Mouse (Mus musculus) hindbrain, postnatal 0 days (tissue): Measurements from ENCODE around the gene Spred3. TPM values are rescaled to one million over a fixed set of nuclear protein-coding genes. Genes with fewer than 3 reads are reported as not detected.
"Not testable (repeated sequence)": the region's sequence is repeated elsewhere in the genome, so short reads cannot be mapped to it uniquely, and the experiment has no call there.

Experiments
- ATAC-seq: fragments of 200-750 bp; cut with Nextera tagmentation; 2 replicates; pipeline ENCODE4 v1.8.0; 2017; ENCODE audit warnings: mild to moderate bottlenecking, moderate TSS enrichment, moderate library complexity
- DNase-seq: peaks from one replicate; pipeline ENCODE4 v3.0.0-alpha.2; 2015; ENCODE audit warnings: low spot score
- H3K27ac ChIP-seq: fragments of 300-500 bp; sonication (generic); 2 replicates; pipeline ENCODE4 v1.5.1; 2014; ENCODE audit warnings: mild to moderate bottlenecking
- H3K27me3 ChIP-seq: fragments of 300-500 bp; sonication (generic); 2 replicates; pipeline ENCODE4 v1.6.1; 2014; ENCODE audit warnings: low read length, mixed read lengths; ENCODE audit not compliant: insufficient read depth
- H3K36me3 ChIP-seq: fragments of 300-500 bp; sonication (generic); 2 replicates; pipeline ENCODE4 v1.6.1; 2014; ENCODE audit warnings: low read length, mixed read lengths; ENCODE audit not compliant: insufficient read depth
- H3K4me1 ChIP-seq: fragments of 300-500 bp; sonication (generic); 2 replicates; pipeline ENCODE4 v1.6.1; 2014; ENCODE audit warnings: antibody characterized with exemption, low read length, mixed read lengths; ENCODE audit not compliant: insufficient read depth
- H3K4me2 ChIP-seq: fragments of 300-500 bp; sonication (generic); 2 replicates; pipeline ENCODE4 v1.6.1; 2014; ENCODE audit warnings: low read depth, mild to moderate bottlenecking, low read length, moderate library complexity, mixed read lengths
- H3K4me3 ChIP-seq: fragments of 300-500 bp; sonication (generic); 2 replicates; pipeline ENCODE4 v1.5.1; 2014; ENCODE audit warnings: low read length
- H3K9ac ChIP-seq: fragments of 300-500 bp; sonication (generic); replicated peaks from 2 replicates; pipeline ENCODE4 v1.6.1; 2014; ENCODE audit warnings: mild to moderate bottlenecking, low read length, moderate library complexity, mixed read lengths
- H3K9me3 ChIP-seq: fragments of 300-500 bp; sonication (generic); 2 replicates; pipeline ENCODE4 v1.6.1; 2016; ENCODE audit warnings: low read length, mixed read lengths
- CTCF ChIP-seq: IDR thresholded peaks from 2 replicates; pipeline ENCODE4 v1.5.1; 2016; ENCODE audit warnings: antibody characterized with exemption, control low read depth, low read depth
- WGBS: fragments of 180-500 bp; shearing (Covaris S2); extraction: QIAGEN DNeasy Blood & Tissue Kit; methylation state at CpG from one replicate; pipeline ENCODE4 v1.1.7; 2014; 5-methylcytosine and 5-hydroxymethylcytosine counted together
- polyA plus RNA-seq: library from polyadenylated mRNA; unstranded; fragments of >200 nt; fragmentation: Nextera tagmentation; extraction: Ambion mirVana; gene quantifications from 2 replicates; pipeline ENCODE4 v1.2.1, GENCODE M21; 2015
- total RNA-seq: library from RNA; depleted of rRNA; stranded (reverse); fragments of >200 nt; gene quantifications from 2 replicates; pipeline ENCODE4 v1.2.3, GENCODE M21; 2014; rRNA removed

Gene Spred3
- total RNA-seq (27.4 and 30.8 TPM in 2 replicates), polyA plus RNA-seq (11.1 and 11.2 TPM in 2 replicates)

DNA sequence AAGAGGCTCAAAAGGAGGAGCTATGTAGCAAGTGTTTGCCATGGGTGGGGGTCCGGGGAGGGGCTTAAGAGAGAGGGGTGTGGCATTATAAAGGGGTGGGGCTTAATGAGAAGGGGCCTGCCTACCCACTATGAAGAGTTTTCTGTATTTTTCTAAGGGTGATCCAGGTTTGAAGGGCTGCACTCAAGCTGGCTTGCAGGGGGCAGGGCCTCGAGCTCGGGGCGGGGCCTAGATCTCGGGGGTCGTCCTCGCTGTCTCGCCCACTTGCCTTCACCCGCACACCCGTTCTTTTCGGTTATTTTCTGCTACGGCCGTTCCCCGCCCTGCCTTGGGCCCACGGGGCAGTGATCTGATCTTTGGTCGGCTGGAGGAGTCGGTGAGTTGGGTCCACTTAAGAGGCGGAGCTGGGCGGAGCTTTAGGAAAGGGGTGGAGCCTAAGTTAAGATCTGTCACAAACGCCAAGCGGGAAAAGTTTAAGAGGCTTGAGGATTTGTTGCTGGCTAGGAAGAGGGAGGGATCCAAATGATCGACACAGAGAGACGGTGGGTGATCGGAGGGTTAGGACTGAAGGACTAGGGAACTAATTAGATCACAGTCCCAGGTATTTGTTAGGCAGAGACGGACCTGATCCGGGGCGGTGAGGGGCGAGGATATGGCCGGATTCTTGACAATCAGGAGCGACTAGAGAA lies at the start of gene Spred3, which contains the start of gene Ggn:
TSS of gene Spred3 (minus strand) at position 346 of the 689 bp plus-strand sequence.
TSS of gene Ggn (plus strand) at position 145 of the 689 bp plus-strand sequence.
- WGBS, result under 1% methylated on average over 30 of the region's 30 CpGs
- peak within 1 kb of the TSS; percentile 92 for H3K27ac ChIP-seq

DNA sequence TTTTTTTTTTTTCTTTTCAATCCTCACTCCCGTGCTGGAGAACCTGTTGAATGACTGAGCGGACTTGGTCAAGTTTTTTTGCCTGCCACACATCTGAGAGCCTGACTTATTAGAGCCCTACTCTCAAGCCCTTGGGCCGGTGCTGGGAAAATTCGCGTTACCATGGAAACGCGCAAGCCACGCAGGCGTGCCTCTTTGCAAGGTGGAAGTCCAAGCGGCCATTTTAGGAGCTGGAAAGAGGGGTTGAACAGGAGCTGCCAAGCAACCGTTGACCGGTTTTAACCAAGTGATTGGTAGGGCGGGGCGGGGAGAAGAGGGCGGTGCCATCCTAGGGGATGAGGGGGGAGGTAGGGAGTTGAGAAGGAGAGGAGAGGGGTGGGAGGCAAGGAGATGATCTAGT lies 44.6 kb upstream of the Spred3 start:
- H3K27me3 ChIP-seq, result no peaks in the 10 kb centered on the region
- no peak overlapping the region for H3K4me3 ChIP-seq
- H3K36me3 ChIP-seq, result no peaks in the 10 kb centered on the region
- DNase-seq (peak; percentile 32), ATAC-seq (no peak)
- H3K4me1 ChIP-seq, result no peaks in the 10 kb centered on the region
- no peak for TF ChIP-seq CTCF
- H3K4me2 ChIP-seq, result no peak overlapping the region
- 41% methylated on average over 15 of the region's 15 CpGs for WGBS
- H3K9ac ChIP-seq, result no peak overlapping the region
- H3K9me3 ChIP-seq, result peaks cover under 1% of the 10 kb centered on the region; the same call in 1 of the 2 replicates
- no peak overlapping the region for H3K27ac ChIP-seq

More for the DNA sequence above, at the start of gene Spred3, which contains the start of gene Ggn:
- Histone ChIP-seq H3K27me3 (peaks cover 26% of the 10 kb centered on the region; the same call in 1 of the 2 replicates), H3K9ac (peak within 1 kb of the TSS; percentile 78), H3K9me3 (no peaks in the 10 kb centered on the region), H3K4me3 (peak within 1 kb of the TSS; percentile 80), H3K36me3 (peaks cover 23% of the 10 kb centered on the region), H3K4me1 (peaks cover 12% of the 10 kb centered on the region), H3K4me2 (peak within 1 kb of the TSS; percentile 83)
- DNase-seq, result peak; percentile 80
- no peak for TF ChIP-seq CTCF
- ATAC-seq, result peak; percentile 77

DNA sequence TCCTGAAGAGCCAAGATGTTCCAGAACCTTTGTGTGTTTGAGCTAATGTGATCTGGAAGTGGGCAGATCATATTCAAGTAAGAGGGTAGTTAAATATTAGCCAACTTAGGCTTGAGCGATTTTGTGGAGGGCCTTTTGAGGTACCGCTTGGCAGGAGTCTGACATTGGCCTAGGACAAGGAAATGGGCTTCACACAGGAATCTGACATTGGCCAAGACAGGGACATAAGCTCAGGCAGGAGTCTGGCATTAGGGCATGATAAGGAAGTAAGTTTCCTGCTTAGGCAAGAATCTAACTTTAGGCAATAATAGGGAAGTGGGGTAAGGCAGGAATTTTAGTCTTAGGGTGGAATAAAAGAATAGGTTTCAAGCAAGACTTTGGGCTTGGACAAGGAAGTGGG lies 44.0 kb upstream of the Spred3 start:
- H3K4me3 ChIP-seq, result no peak overlapping the region
- TF ChIP-seq CTCF, result no peak
- no peaks in the 10 kb centered on the region for H3K27me3 ChIP-seq
- no peak overlapping the region for H3K27ac ChIP-seq
- DNase-seq (no peak), ATAC-seq (no peak)
- no peaks in the 10 kb centered on the region for H3K36me3 ChIP-seq
- WGBS, result 58% methylated on average over 2 of the region's 2 CpGs
- H3K9ac ChIP-seq, result no peak overlapping the region
- H3K4me2 ChIP-seq, result no peak overlapping the region
- no peaks in the 10 kb centered on the region for H3K9me3 ChIP-seq
- H3K4me1 ChIP-seq, result no peaks in the 10 kb centered on the region

DNA sequence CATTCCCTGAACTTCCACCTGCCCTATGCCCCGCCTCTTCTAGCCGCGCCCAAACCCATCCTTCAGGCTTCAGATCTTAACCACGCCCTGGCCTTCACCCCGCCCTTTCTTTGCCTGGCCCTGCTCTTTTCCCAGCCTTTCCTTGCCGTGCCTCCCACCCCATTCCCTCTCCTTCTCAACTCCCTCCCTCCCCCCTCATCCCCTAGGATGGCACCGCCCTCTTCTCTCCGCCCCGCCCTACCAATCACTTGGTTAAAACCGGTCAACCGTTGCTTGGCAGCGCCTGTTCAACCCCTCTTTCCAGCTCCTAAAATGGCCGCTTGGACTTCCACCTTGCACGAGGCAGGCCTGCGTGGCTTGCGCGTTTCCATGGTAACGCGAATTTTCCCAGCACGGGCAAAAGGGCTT lies 43.5 kb upstream of the Spred3 start, which contains the start of gene Catsperg1:
TSS of gene Catsperg1 (minus strand) at position 361 of the 408 bp plus-strand sequence.
- H3K4me3 ChIP-seq, result peak within 1 kb of the TSS; percentile 10; the same call in 1 of the 2 replicates
- 3% methylated on average over 20 of the region's 20 CpGs for WGBS
- H3K36me3 ChIP-seq, result no peaks in the 10 kb centered on the region
- no peaks in the 10 kb centered on the region for H3K27me3 ChIP-seq
- TF ChIP-seq CTCF, result no peak
- H3K4me2 ChIP-seq, result peak within 1 kb of the TSS; percentile 40
- H3K27ac ChIP-seq, result peak within 1 kb of the TSS; percentile 36; the same call in 1 of the 2 replicates
- H3K4me1 ChIP-seq, result no peaks in the 10 kb centered on the region
- no peak within 1 kb of the TSS for H3K9ac ChIP-seq
- ATAC-seq (peak; percentile 81), DNase-seq (peak; percentile 78)
- H3K9me3 ChIP-seq, result no peaks in the 10 kb centered on the region

DNA sequence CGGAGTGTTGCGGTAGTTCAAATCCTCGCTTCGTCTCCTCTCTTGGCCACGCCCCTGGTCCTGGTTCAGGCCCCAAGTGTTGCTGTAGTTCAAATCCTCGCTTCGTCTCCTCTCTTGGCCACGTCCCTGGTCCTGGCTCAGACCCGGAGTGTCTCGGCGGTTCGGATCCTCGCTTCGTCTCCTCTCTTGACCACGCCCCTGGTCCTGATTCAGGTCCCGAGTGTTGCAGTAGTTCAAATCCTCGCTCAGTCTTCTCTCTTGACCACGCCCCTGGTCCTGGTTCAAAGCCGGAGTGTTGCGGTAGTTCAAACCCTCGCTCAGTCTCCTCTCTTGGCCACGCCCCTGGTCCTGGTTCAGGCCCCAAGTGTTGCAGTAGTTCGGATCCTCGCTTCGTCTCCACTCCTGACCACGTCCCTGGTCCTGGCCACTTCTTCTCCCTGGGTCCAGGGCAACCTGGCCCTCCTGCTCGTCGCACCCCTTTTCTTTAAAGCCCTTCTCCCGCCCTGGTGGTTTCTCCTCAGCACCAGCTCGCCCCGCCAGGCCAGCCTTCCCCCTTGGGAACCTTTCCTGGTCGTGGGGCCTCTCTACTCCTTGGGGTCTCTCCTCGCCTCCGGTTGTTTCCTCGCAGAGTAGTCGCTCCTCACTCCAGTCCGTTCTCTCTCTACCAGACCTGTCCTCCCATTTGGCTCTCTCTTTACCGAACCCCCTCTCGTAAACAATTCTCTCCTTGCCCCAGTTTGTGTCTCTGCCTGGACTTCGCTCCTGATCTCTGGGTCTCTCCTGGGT lies 42.8 kb upstream of the Spred3 start:
- H3K9me3 ChIP-seq, H3K4me1 ChIP-seq, H3K9ac ChIP-seq, H3K27me3 ChIP-seq, H3K36me3 ChIP-seq, DNase-seq: not testable (repeated sequence)
- WGBS, result 16% methylated on average over 40 of the region's 40 CpGs
- 0 out of 2 replicates have a peak overlapping the region, but pooled peaks have one; percentile 10 for H3K4me3 ChIP-seq
- H3K4me2 ChIP-seq, result peak overlapping the region; percentile 40
- H3K27ac ChIP-seq, result peak overlapping the region; percentile 36; the same call in 1 of the 2 replicates
- 0 out of 2 replicates have a peak, but pooled peaks have one; percentile 9 for ATAC-seq

DNA sequence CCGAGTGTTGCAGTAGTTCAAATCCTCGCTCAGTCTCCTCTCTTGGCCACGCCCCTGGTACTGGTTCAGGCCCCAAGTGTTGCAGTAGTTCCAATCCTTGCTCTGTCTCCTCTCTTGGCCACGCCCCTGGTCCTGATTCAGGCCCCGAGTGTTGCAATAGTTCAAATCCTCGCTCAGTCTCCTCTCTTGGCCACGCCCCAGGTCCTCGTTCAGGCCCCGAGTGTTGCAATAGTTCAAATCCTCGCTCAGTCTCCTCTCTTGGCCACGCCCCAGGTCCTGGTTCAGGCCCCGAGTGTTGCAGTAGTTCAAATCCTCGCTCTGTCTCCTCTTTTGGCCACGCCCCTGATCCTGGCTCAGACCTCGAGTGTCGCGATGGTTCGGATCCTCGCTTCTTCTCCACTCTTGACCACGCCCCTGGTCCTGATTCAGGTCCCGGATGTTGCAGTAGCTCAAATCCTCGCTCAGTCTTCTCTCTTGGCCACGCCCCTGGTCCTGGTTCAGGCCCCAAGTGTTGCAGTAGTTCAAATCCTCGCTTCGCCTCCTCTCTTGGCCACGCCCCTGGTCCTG lies 42.1 kb upstream of the Spred3 start:
- no peaks in the 10 kb centered on the region for H3K36me3 ChIP-seq
- 0 out of 2 replicates have a peak overlapping the region, but pooled peaks have one; percentile 41 for H3K27ac ChIP-seq
- H3K9me3 ChIP-seq, result no peaks in the 10 kb centered on the region
- H3K4me2 ChIP-seq, result peak overlapping the region; percentile 53; the same call in 1 of the 2 replicates
- no peak overlapping the region for H3K9ac ChIP-seq
- H3K4me1 ChIP-seq, result no peaks in the 10 kb centered on the region
- ATAC-seq (no peak), DNase-seq (peak; percentile 15)
- H3K4me3 ChIP-seq, result peak overlapping the region; percentile 38; the same call in 1 of the 2 replicates
- TF ChIP-seq CTCF, result no peak
- H3K27me3 ChIP-seq, result no peaks in the 10 kb centered on the region
- 15% methylated on average over 26 of the region's 26 CpGs for WGBS
